Mouse (Mus musculus): ENCODE data around the gene Slc44a3. TPM values are rescaled to one million over a fixed set of nuclear protein-coding genes. Genes with fewer than 3 reads are reported as not detected.

Gene Slc44a3
- polyA plus RNA-seq, 1 experiment from 2014 or later = 1.6 TPM

- Histone ChIP-seq H3K27ac (peak overlapping the region; percentile 57), H3K9me3 (no peaks in the 10 kb centered on the region), H3K4me1 (peaks cover 16% of the 10 kb centered on the region), H3K9ac (no peak overlapping the region), H3K27me3 (no peaks in the 10 kb centered on the region), H3K4me2 (replicated peaks) (no peak overlapping the region), H3K36me3 (no peaks in the 10 kb centered on the region), H3K4me3 (no peak overlapping the region)
- ATAC-seq (ENCODE audit: insufficient number of reproducible peaks, insufficient read depth, low FRiP score, low TSS enrichment) = no peak
- whole genome bisulfite sequencing = 41% methylated on average over 17 of the region's 17 CpGs
These were observed 5.8 kb downstream of the Slc44a3 start for GRCm38 (mm10) chr3:121526096-121527093.

GRCm38 (mm10) chr3:121521633-121522125, 10.5 kb downstream of the Slc44a3 start:
- Histone ChIP-seq H3K4me3 (no peak overlapping the region), H3K36me3 (no peaks in the 10 kb centered on the region), H3K27me3 (no peaks in the 10 kb centered on the region), H3K4me2 (replicated peaks) (no peak overlapping the region), H3K4me1 (peaks cover 11% of the 10 kb centered on the region), H3K9ac (no peak overlapping the region), H3K27ac (no peak overlapping the region), H3K9me3 (no peaks in the 10 kb centered on the region)
- 69% methylated on average over 10 of the region's 10 CpGs for WGBS
- no peak for ATAC-seq (ENCODE audit: insufficient number of reproducible peaks, insufficient read depth, low FRiP score, low TSS enrichment)

DNA sequence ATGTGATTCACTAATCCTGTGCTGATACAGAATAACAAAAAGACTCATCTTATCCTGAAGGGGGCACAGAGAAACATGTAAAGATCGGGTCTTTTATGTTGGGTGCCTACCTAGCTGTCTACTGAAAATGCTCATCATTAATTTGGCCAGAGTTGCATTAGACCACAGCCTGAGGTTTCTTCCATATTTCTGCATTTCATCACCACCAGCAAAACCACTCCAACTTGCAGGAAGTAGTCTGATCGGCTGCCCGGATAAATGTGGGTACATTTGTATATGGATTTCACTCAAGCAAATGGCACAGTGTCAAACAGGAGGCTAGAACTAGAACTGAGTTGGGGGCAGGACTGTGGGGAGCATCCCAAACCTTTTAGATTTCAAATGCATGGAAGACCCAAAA, 11.1 kb downstream of the Slc44a3 start:
- 82% methylated on average over 3 of the region's 3 CpGs for WGBS
- H3K27ac ChIP-seq = no peak overlapping the region
- no peaks in the 10 kb centered on the region for H3K36me3 ChIP-seq
- no peak overlapping the region for H3K9ac ChIP-seq
- no peak overlapping the region for H3K4me2 ChIP-seq (replicated peaks)
- no peak overlapping the region for H3K4me3 ChIP-seq
- H3K4me1 ChIP-seq = peaks cover 6% of the 10 kb centered on the region
- no peaks in the 10 kb centered on the region for H3K27me3 ChIP-seq
- no peak for ATAC-seq (ENCODE audit: insufficient number of reproducible peaks, insufficient read depth, low FRiP score, low TSS enrichment)
- H3K9me3 ChIP-seq = no peaks in the 10 kb centered on the region

DNA sequence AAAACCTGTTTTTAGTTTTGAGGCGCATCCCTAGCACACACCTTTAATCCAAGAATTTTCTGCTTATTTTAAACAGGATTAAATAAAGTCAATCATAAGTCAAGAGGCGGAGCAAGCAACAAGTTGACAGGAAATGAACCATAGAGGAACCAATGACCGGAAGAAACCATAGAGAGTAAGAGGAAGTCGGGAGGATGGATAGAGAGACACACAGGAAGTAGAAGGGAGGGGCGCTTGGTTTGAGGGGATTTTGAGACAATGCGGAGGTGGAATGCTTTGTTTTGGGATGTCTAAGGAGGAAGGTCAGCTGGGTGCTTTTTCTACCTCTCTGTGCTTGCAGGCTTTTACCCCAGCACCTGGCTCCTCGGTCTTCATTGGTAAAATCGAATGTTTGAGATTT, 15.2 kb downstream of the Slc44a3 start:
- H3K4me3 ChIP-seq = no peak overlapping the region
- no peak for ATAC-seq (ENCODE audit: insufficient number of reproducible peaks, insufficient read depth, low FRiP score, low TSS enrichment)
- H3K27ac ChIP-seq = no peak overlapping the region
- no peaks in the 10 kb centered on the region for H3K27me3 ChIP-seq
- 91% methylated on average over 8 of the region's 8 CpGs for WGBS
- H3K9me3 ChIP-seq = no peaks in the 10 kb centered on the region
- H3K9ac ChIP-seq = no peak overlapping the region
- no peaks in the 10 kb centered on the region for H3K4me1 ChIP-seq
- no peaks in the 10 kb centered on the region for H3K36me3 ChIP-seq
- no peak overlapping the region for H3K4me2 ChIP-seq (replicated peaks)

DNA sequence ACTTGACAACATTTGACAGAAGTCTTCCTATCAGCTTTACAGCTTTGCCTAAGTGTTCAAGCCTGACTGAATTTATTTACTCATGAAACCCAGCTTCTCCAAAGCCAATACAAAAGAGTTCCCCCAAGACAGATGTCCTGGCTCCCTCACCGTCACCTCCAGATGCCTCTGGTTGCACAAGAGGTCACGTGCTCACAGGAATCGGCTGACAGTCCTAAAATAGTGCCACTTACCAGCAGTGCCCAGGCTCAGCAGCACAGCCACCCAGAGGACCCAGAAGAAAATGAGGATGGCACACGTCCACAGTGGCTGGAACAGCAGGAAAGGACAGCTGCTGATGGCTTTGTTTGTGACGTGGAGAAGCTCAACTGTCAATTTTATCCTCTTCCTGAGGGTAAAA, 23.1 kb downstream of the Slc44a3 start:
- WGBS = 73% methylated on average over 5 of the region's 5 CpGs
- no peak overlapping the region for H3K4me2 ChIP-seq (replicated peaks)
- no peak overlapping the region for H3K9ac ChIP-seq
- no peaks in the 10 kb centered on the region for H3K9me3 ChIP-seq
- H3K4me3 ChIP-seq = no peak overlapping the region
- ATAC-seq (ENCODE audit: insufficient number of reproducible peaks, insufficient read depth, low FRiP score, low TSS enrichment) = no peak
- H3K4me1 ChIP-seq = no peaks in the 10 kb centered on the region
- H3K27me3 ChIP-seq = no peaks in the 10 kb centered on the region
- no peak overlapping the region for H3K27ac ChIP-seq
- H3K36me3 ChIP-seq = no peaks in the 10 kb centered on the region

DNA sequence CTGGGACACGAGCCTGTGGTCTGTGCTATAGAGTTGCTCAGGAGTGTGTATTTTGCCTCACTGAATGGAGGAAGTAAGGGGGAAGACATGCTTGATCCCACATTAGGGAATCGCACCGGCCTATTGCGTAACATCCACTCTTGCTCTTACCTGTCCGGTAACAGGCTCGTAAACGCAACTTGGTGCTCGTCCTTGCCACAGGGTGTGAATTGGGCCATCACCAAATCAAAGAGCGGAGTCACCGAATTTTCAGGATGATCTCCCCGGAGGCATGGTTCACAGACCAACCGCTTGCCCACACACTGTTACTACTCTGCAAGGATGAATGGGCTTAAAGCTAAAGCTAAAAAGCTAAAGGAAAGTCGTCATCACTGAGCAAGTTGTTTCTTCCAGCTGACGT, 24.5 kb downstream of the Slc44a3 start:
- no peak for ATAC-seq (ENCODE audit: insufficient number of reproducible peaks, insufficient read depth, low FRiP score, low TSS enrichment)
- 94% methylated on average over 14 of the region's 14 CpGs for WGBS
- H3K9me3 ChIP-seq = no peaks in the 10 kb centered on the region
- no peaks in the 10 kb centered on the region for H3K4me1 ChIP-seq
- H3K9ac ChIP-seq = no peak overlapping the region
- H3K27me3 ChIP-seq = no peaks in the 10 kb centered on the region
- no peak overlapping the region for H3K4me2 ChIP-seq (replicated peaks)
- H3K4me3 ChIP-seq = no peak overlapping the region
- H3K27ac ChIP-seq = no peak overlapping the region
- H3K36me3 ChIP-seq = no peaks in the 10 kb centered on the region

DNA sequence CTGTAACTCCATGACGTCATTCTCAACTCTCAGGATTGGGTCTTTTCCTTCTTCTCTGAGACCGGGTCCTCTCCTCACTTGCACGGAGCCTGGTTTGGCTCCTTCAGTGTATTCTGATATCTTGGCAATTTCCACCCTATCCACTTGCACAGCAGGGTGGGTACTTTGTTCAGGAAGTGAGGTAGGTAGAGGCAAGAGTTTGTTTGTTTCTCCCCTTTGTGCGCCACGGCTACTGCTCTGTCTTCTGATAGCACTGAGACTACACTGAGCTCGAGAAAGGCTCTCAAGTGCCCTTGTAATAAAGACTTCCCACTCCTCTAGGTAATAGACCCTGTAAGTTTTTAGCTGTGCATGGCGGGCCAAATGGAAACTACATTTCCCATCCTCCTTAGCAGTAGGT, 25.4 kb downstream of the Slc44a3 start:
- H3K27ac ChIP-seq = no peak overlapping the region
- H3K9me3 ChIP-seq = no peaks in the 10 kb centered on the region
- H3K4me3 ChIP-seq = no peak overlapping the region
- H3K36me3 ChIP-seq = no peaks in the 10 kb centered on the region
- H3K4me2 ChIP-seq (replicated peaks) = no peak overlapping the region
- H3K9ac ChIP-seq = no peak overlapping the region
- WGBS = 89% methylated on average over 7 of the region's 7 CpGs
- no peaks in the 10 kb centered on the region for H3K4me1 ChIP-seq
- no peak for ATAC-seq (ENCODE audit: insufficient number of reproducible peaks, insufficient read depth, low FRiP score, low TSS enrichment)
- H3K27me3 ChIP-seq = no peaks in the 10 kb centered on the region

DNA sequence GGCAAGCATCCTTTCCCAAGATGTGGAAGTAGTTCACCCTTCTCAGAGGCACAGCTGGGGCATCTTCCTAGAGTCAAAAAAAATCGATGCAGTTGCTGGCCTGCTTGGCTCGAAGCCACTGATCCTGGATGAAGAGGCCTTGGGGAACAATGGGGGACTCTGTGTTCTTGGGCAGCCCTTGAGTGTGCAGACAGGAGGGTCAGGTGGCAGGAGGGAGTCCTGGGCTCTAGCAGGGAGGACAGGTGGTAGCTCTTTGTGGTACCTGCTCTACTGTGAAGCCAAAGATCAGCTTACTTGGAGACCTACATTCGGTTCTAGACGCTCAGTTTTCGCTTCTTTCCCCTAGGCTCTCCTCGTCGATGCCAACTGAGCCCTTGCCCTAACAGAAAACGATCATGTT, 26.0 kb downstream of the Slc44a3 start:
- H3K4me3 ChIP-seq = no peak overlapping the region
- no peaks in the 10 kb centered on the region for H3K9me3 ChIP-seq
- H3K4me1 ChIP-seq = no peaks in the 10 kb centered on the region
- H3K27ac ChIP-seq = no peak overlapping the region
- no peak for ATAC-seq (ENCODE audit: insufficient number of reproducible peaks, insufficient read depth, low FRiP score, low TSS enrichment)
- WGBS = 82% methylated on average over 8 of the region's 8 CpGs
- no peak overlapping the region for H3K4me2 ChIP-seq (replicated peaks)
- H3K9ac ChIP-seq = no peak overlapping the region
- H3K27me3 ChIP-seq = no peaks in the 10 kb centered on the region
- H3K36me3 ChIP-seq = no peaks in the 10 kb centered on the region

DNA sequence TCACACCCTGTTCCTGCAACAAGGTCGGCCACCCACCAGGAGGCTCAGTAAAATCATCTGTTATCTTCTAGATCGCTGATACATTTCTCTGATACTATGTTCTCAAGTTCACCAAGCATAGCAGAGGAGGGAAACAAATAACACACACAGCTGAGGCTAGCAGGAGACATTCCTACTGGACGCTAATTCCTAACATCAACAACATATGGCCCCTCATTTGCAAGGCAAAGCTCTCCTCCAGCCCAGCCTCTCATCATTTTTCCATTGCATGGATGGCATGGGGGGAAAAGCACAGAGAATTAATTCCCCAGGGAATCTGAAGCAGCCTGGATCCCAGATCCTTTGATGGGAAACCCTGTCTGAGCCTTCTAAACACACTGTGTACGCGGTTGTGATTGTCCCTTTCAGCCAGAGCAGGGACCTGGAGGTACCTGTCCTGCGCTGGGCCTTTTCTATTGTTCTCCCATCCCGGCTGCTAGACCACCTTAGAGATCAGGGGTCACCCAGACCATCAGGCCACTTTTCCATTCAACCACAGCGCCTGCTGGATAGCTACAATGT, 27.2 kb downstream of the Slc44a3 start:
- Histone ChIP-seq H3K9me3 (no peaks in the 10 kb centered on the region), H3K36me3 (no peaks in the 10 kb centered on the region), H3K27me3 (no peaks in the 10 kb centered on the region), H3K4me2 (replicated peaks) (no peak overlapping the region), H3K9ac (no peak overlapping the region), H3K4me1 (no peaks in the 10 kb centered on the region), H3K4me3 (no peak overlapping the region), H3K27ac (no peak overlapping the region)
- no peak for ATAC-seq (ENCODE audit: insufficient number of reproducible peaks, insufficient read depth, low FRiP score, low TSS enrichment)
- WGBS = 69% methylated on average over 8 of the region's 8 CpGs

GRCm38 (mm10) chr3:121500734-121501133, 31.5 kb downstream of the Slc44a3 start:
- Histone ChIP-seq H3K27ac (no peak overlapping the region), H3K36me3 (no peaks in the 10 kb centered on the region), H3K4me2 (replicated peaks) (no peak overlapping the region), H3K4me3 (no peak overlapping the region), H3K9me3 (no peaks in the 10 kb centered on the region), H3K9ac (no peak overlapping the region), H3K4me1 (no peaks in the 10 kb centered on the region), H3K27me3 (no peaks in the 10 kb centered on the region)
- no peak for ATAC-seq (ENCODE audit: insufficient number of reproducible peaks, insufficient read depth, low FRiP score, low TSS enrichment)
- 90% methylated on average over 5 of the region's 5 CpGs for WGBS

GRCm38 (mm10) chr3:121500225-121500624, 32.0 kb downstream of the Slc44a3 start:
- no peak for ATAC-seq (ENCODE audit: insufficient number of reproducible peaks, insufficient read depth, low FRiP score, low TSS enrichment)

GRCm38 (mm10) chr3:121493997-121494421, 38.2 kb downstream of the Slc44a3 start:
- Histone ChIP-seq H3K27ac (no peak overlapping the region), H3K9ac (no peak overlapping the region), H3K27me3 (no peaks in the 10 kb centered on the region), H3K36me3 (no peaks in the 10 kb centered on the region), H3K9me3 (no peaks in the 10 kb centered on the region), H3K4me3 (no peak overlapping the region), H3K4me2 (replicated peaks) (no peak overlapping the region), H3K4me1 (peaks cover 23% of the 10 kb centered on the region; the same call in 1 of the 2 replicates)
- ATAC-seq (ENCODE audit: insufficient number of reproducible peaks, insufficient read depth, low FRiP score, low TSS enrichment) = no peak
- 81% methylated on average over 7 of the region's 7 CpGs for WGBS

More at GRCm38 (mm10) chr3:121500225-121500624, 32.0 kb downstream of the Slc44a3 start:
- Histone ChIP-seq H3K4me1 (no peaks in the 10 kb centered on the region), H3K4me3 (no peak overlapping the region), H3K9me3 (no peaks in the 10 kb centered on the region), H3K4me2 (replicated peaks) (no peak overlapping the region), H3K9ac (no peak overlapping the region), H3K27ac (no peak overlapping the region), H3K36me3 (no peaks in the 10 kb centered on the region), H3K27me3 (no peaks in the 10 kb centered on the region)
- WGBS = 53% methylated on average over 10 of the region's 10 CpGs

Data from embryonic facial prominence, embryonic 12.5 days (tissue).